Mouse (Mus musculus) forebrain, embryonic 13.5 days (tissue): ENCODE results near the gene Ssx2ip. TPM values are rescaled to one million over a fixed set of nuclear protein-coding genes. Genes with fewer than 3 reads are reported as not detected.
A peak's percentile ranks its signal among the peaks of the same experiment; 100 is the strongest.

ENCODE experiments used
- ATAC-seq: fragments of 200-750 bp; cut with Nextera tagmentation; 2 replicates; pipeline ENCODE4 v1.8.0; 2017
- H3K27ac ChIP-seq: fragments of 300-500 bp; sonication (generic); 2 replicates; pipeline ENCODE4 v1.5.1; 2015; ENCODE audit warnings: inconsistent platforms, mild to moderate bottlenecking, moderate library complexity
- H3K27me3 ChIP-seq: fragments of 300-500 bp; sonication (generic); 2 replicates; pipeline ENCODE4 v1.6.1; 2015; ENCODE audit warnings: mild to moderate bottlenecking, inconsistent platforms
- H3K36me3 ChIP-seq: fragments of 300-500 bp; sonication (generic); 2 replicates; pipeline ENCODE4 v1.6.1; 2015; ENCODE audit warnings: mild to moderate bottlenecking, inconsistent platforms; ENCODE audit not compliant: poor library complexity, severe bottlenecking
- H3K4me1 ChIP-seq: fragments of 300-500 bp; sonication (generic); 2 replicates; pipeline ENCODE4 v1.6.1; 2015; ENCODE audit warnings: inconsistent platforms
- H3K4me2 ChIP-seq: fragments of 300-500 bp; sonication (generic); 2 replicates; pipeline ENCODE4 v1.6.1; 2015; ENCODE audit warnings: inconsistent platforms, mild to moderate bottlenecking, moderate library complexity
- H3K4me3 ChIP-seq: fragments of 300-500 bp; sonication (generic); 2 replicates; pipeline ENCODE4 v1.5.1; 2015; ENCODE audit warnings: mild to moderate bottlenecking, inconsistent platforms
- H3K9ac ChIP-seq: fragments of 300-500 bp; sonication (generic); 2 replicates; pipeline ENCODE4 v1.6.1; 2015; ENCODE audit warnings: mild to moderate bottlenecking, inconsistent platforms
- H3K9me3 ChIP-seq: fragments of 300-500 bp; sonication (generic); replicated peaks from 2 replicates; pipeline ENCODE4 v1.6.1; 2016; ENCODE audit warnings: inconsistent platforms
- WGBS: fragments of 180-500 bp; shearing (Covaris S2); methylation state at CpG from one replicate; pipeline ENCODE4 v1.1.7; 2015; 5-methylcytosine and 5-hydroxymethylcytosine counted together
- polyA plus RNA-seq: library from polyadenylated mRNA; unstranded; fragments of >200 nt; fragmentation: Nextera tagmentation; extraction: Ambion mirVana; gene quantifications from 2 replicates; pipeline ENCODE4 v1.2.1, GENCODE M21; 2015

Gene Ssx2ip
- polyA plus RNA-seq, 1 experiment from 2014 or later: 22.8 TPM

DNA sequence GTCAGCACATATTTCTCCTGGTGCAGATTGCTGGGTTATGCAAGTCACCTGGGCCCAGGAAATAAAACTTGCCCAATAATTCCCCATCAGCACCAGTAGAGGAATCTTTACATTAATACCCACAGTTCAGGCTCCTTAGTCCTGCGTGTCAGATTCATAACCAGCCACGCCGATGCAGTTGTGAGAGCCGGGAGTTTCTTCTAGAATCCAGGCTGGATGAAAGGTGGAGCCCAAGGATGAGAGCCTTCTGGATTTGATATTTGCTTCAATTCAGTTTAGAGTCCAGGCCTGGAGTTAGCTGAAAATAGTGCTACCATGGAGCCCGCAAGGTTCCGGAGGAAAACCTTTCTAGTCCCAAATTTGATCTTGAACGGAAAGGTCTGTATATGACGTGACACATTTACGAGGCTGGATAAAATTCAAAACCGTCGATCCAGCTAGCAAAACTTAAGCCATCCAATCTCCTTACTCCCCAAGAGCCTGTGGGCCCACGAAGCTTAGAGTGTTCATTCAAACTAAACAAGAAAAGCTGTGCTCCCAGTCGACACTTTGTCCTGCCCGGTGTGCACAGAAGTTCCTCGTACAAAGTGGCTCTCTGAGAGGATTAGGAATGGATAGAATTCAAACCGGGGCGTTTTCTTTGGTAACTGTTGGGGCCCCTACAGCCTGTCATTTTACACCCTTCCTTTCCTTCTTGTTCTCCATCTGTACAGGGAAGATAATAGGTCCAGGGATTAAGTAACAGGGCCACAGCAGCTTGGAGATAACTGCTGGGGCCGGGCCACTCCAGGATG is 968 bp downstream of the Ssx2ip start:
- Histone ChIP-seq H3K4me3 (peak overlapping the region; percentile 94), H3K4me2 (peak overlapping the region; percentile 86), H3K4me1 (peaks cover 32% of the 10 kb centered on the region), H3K9ac (peak overlapping the region; percentile 94), H3K27ac (peak overlapping the region; percentile 81; the same call in 1 of the 2 replicates), H3K27me3 (no peaks in the 10 kb centered on the region), H3K36me3 (peaks cover 4% of the 10 kb centered on the region; the same call in 1 of the 2 replicates), H3K9me3 (peaks cover 5% of the 10 kb centered on the region; the same call in 1 of the 2 replicates)
- WGBS: 5% methylated on average over 18 of the region's 18 CpGs
- ATAC-seq: no peak

DNA sequence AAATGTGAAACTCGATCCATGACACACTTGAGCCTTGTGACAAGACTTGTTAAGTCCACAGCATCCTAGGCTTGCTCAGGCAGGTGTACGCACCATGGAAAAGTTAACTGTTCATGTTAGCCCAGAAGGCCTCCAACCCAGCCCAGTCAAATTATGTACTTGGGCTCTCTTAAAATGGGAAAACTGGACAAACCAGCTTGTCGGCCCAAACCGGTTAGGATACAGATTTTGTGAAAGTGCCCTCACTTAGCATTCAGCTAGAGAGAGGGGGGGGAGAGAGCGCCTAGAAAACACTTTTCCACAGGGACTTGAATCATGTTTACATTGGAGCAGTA is 1.5 kb downstream of the Ssx2ip start:
- no peak for ATAC-seq
- peak overlapping the region; percentile 94 for H3K4me3 ChIP-seq
- H3K27ac ChIP-seq: no peak overlapping the region
- peak overlapping the region; percentile 86 for H3K4me2 ChIP-seq
- H3K27me3 ChIP-seq: no peaks in the 10 kb centered on the region
- 23% methylated on average over 5 of the region's 5 CpGs for WGBS
- H3K4me1 ChIP-seq: peaks cover 35% of the 10 kb centered on the region
- peak overlapping the region; percentile 94 for H3K9ac ChIP-seq
- peaks cover 4% of the 10 kb centered on the region; the same call in 1 of the 2 replicates for H3K36me3 ChIP-seq
- H3K9me3 ChIP-seq: peaks cover 5% of the 10 kb centered on the region; the same call in 1 of the 2 replicates

DNA sequence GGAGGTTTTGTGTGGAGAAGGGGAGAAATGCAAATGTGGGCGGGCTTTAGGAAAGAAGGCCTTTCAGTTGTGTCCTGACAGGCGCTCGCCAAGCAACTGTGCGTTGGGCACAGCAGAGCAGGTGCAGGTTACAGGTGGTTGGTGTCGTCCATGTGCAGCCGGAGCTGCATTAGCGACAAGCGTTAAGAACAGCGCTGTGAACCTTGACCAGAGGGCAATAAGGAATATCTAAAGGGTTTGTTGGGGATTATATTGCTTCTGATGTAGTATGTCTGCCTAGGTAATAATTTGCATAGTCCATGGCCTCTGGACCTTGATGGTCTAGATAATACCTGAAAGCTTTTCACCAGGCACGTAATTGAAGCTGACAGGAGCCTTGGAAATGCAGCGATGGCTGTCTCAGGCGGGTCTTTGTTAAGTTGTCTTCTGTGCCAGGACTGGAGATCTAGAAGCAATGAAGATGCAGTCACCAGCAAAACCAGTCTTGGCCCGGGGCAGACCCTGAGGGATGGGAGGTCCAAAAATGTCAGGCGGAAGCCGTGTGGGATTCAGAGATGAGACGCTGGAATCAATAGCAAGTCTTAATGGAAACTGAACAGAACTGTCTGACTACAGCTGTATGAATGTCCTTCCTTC is 2.8 kb downstream of the Ssx2ip start:
- WGBS: 87% methylated on average over 16 of the region's 16 CpGs

DNA sequence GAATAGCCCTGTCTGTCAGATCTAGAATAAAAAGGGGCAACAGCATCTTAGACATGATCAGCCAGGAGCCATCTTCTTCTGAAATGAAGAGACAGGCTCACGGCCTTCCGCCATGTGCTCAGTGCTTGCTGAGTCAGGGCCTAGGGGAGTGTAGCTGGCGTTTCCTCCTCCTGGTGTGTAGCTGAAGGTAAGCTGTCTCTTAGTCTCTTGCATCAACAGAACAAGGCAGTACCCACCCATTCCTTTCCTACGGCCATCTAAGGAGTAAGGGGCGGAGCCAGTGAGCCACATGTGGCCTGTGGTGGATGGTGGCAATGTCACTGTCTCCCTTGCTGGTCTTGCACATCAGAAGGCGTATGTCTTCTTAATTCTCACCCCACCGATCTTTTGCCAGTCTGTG is 5.7 kb downstream of the Ssx2ip start:
- no peak overlapping the region for H3K27ac ChIP-seq
- WGBS: 89% methylated on average over 7 of the region's 7 CpGs
- H3K27me3 ChIP-seq: no peaks in the 10 kb centered on the region

More for the DNA sequence above, 2.8 kb downstream of the Ssx2ip start:
- Histone ChIP-seq H3K27me3 (no peaks in the 10 kb centered on the region), H3K4me1 (peaks cover 46% of the 10 kb centered on the region), H3K4me3 (no peak overlapping the region), H3K9ac (0 out of 2 replicates have a peak overlapping the region, but pooled peaks have one; percentile 32), H3K36me3 (peaks cover 4% of the 10 kb centered on the region; the same call in 1 of the 2 replicates), H3K4me2 (peak overlapping the region; percentile 86), H3K9me3 (peaks cover 4% of the 10 kb centered on the region; the same call in 1 of the 2 replicates), H3K27ac (no peak overlapping the region)
- no peak for ATAC-seq

DNA sequence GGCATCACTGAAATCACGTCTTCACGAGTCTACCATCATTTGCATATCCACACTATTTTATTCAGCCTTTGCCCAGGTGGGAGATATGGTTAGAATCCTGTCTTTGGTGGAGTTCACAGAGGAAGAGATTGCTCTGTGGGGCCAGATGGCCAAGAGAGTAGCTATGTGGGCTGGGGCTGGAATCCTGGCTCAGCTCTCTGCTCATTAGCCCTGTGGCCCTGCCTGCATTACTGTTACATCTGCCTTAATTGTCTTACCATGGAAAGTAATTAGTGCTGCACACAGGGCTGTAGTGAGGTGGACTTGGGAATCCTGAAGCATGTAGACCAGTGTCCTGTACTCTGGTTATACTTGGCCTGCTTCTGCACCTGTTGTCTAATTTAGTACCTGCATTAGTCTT is 7.6 kb downstream of the Ssx2ip start:
- Histone ChIP-seq H3K4me1 (peaks cover 26% of the 10 kb centered on the region), H3K36me3 (peaks cover 10% of the 10 kb centered on the region), H3K9ac (no peak overlapping the region), H3K9me3 (no peaks in the 10 kb centered on the region), H3K4me2 (no peak overlapping the region), H3K27me3 (no peaks in the 10 kb centered on the region), H3K27ac (peak overlapping the region; percentile 54), H3K4me3 (no peak overlapping the region)
- WGBS: 76% methylated on average over 2 of the region's 2 CpGs
- peak; percentile 68; the same call in 1 of the 2 replicates for ATAC-seq

More for the DNA sequence above, 5.7 kb downstream of the Ssx2ip start:
- peaks cover 4% of the 10 kb centered on the region; the same call in 1 of the 2 replicates for H3K36me3 ChIP-seq
- H3K9me3 ChIP-seq: no peaks in the 10 kb centered on the region
- H3K4me3 ChIP-seq: no peak overlapping the region
- ATAC-seq: no peak
- H3K4me1 ChIP-seq: peaks cover 45% of the 10 kb centered on the region
- no peak overlapping the region for H3K4me2 ChIP-seq
- no peak overlapping the region for H3K9ac ChIP-seq

DNA sequence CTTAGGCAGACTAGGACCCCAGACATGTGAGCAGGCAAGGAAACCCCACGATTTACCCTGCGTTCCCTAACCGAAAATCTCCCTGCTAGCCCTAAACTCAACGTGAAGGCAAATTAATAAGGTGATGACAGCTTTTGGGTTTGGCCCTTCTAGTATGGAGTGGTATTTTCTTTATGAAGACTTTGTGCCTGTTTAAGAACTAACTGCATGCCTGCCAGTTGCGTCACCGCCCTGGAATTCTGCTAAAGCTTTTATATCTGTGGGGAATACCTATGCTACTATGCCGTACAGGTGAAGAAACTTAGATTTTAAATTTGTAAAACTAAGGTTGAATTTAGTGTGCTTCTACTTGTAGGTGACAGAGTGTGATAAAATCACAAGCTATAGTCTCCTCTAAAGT is 8.0 kb downstream of the Ssx2ip start:
- H3K4me1 ChIP-seq: peaks cover 21% of the 10 kb centered on the region
- H3K4me3 ChIP-seq: no peak overlapping the region
- no peak overlapping the region for H3K27ac ChIP-seq
- no peak for ATAC-seq
- no peaks in the 10 kb centered on the region for H3K27me3 ChIP-seq
- peaks cover 15% of the 10 kb centered on the region for H3K36me3 ChIP-seq
- WGBS: 94% methylated on average over 7 of the region's 7 CpGs
- no peak overlapping the region for H3K4me2 ChIP-seq
- H3K9me3 ChIP-seq: no peaks in the 10 kb centered on the region
- H3K9ac ChIP-seq: no peak overlapping the region

DNA sequence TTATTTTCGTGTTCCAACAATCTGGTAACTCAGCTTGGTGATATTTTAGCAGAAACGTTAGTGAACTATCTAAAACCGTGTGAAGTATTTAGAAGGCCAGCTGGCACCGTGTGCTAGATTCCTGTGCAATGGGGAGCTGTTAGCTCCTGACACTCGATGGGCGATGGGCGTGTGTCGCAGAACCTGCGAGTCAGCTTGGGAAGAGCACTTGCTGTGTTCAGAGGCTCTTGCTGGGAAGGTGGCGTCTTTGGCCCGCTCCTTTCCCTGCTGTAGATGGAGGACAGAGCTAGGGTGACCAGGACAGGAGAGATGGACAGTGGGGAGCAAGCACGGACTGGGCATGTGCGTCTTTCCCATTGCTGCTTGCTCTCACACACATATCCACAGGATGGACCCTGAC is 8.6 kb downstream of the Ssx2ip start:
- no peak overlapping the region for H3K27ac ChIP-seq
- 89% methylated on average over 13 of the region's 13 CpGs for WGBS
- ATAC-seq: no peak

DNA sequence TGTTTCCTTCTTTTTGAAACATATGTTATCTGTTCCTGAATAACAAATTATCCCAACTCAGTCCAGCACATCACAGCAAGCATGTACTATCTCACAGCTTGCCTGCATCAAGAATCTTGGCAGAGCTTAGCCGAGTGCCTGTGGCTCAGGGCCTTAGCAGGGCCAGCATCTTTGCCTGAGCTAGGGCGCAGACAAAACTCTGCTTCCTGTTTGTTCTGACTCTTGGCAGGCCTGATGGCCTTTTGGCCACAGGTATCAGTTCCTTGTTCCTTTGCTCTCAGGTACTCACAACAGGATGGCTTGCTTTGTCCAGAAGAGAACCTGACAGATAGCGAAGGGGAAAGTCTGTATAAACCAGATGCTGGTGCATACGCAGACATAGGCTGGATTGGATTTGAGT is 9.6 kb downstream of the Ssx2ip start:
- no peak overlapping the region; the same call in 1 of the 2 replicates for H3K9ac ChIP-seq
- no peaks in the 10 kb centered on the region for H3K27me3 ChIP-seq
- no peak overlapping the region for H3K4me3 ChIP-seq
- peaks cover 17% of the 10 kb centered on the region for H3K36me3 ChIP-seq
- no peaks in the 10 kb centered on the region for H3K9me3 ChIP-seq
- H3K4me2 ChIP-seq: no peak overlapping the region
- peaks cover 18% of the 10 kb centered on the region for H3K4me1 ChIP-seq
- WGBS: 89% methylated on average over 4 of the region's 4 CpGs
- ATAC-seq: no peak
- H3K27ac ChIP-seq: no peak overlapping the region; the same call in 1 of the 2 replicates

More for the DNA sequence above, 8.6 kb downstream of the Ssx2ip start:
- H3K4me2 ChIP-seq: no peak overlapping the region
- no peak overlapping the region for H3K9ac ChIP-seq
- H3K4me1 ChIP-seq: peaks cover 18% of the 10 kb centered on the region
- no peaks in the 10 kb centered on the region for H3K9me3 ChIP-seq
- no peak overlapping the region for H3K4me3 ChIP-seq
- H3K27me3 ChIP-seq: no peaks in the 10 kb centered on the region
- peaks cover 18% of the 10 kb centered on the region for H3K36me3 ChIP-seq

DNA sequence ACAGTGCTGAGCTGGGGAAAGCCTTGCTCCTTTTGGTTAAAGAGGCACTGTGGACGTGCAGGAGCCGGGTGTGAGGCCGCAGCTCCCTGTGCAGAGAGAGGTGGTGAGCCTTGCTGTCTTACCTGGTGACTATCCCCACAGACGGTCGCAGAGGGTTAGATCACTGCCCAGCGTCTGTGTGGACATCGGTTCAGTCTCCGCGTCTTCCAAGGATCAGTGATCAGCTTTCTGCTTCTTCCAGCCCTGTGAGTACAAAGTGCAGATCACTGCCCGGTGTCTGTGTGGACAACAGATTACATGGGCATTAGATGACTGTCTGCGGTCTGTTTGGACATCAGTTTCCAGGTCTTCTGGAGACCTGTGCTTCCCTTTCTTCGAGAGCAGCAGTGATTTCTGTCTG is 10.1 kb downstream of the Ssx2ip start:
- WGBS: 92% methylated on average over 12 of the region's 12 CpGs
- Histone ChIP-seq H3K27ac (no peak overlapping the region; the same call in 1 of the 2 replicates), H3K27me3 (no peaks in the 10 kb centered on the region), H3K9ac (no peak overlapping the region), H3K9me3 (no peaks in the 10 kb centered on the region), H3K36me3 (peaks cover 23% of the 10 kb centered on the region), H3K4me1 (peaks cover 18% of the 10 kb centered on the region), H3K4me2 (no peak overlapping the region), H3K4me3 (no peak overlapping the region)
- no peak for ATAC-seq

DNA sequence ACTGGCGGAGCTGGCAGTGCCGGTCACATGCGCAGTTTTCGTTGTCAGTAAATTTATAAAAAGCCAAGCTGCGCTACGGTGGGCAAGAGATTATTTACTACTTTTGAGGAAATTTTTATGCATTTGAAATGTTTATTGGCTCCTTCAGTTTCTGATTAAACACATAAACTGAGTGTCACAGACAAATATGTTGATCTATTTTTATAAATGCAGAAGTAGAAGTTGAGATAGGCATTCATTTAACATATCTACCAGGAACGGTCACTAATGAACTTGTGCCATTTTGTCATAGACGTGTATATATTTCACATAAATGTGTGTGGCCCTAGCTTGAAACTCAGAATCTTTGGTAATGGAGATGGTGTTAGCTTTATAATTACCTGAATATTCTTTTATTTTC is 13.4 kb downstream of the Ssx2ip start:
- H3K4me2 ChIP-seq: no peak overlapping the region
- WGBS: 96% methylated on average over 8 of the region's 8 CpGs
- H3K27ac ChIP-seq: no peak overlapping the region
- H3K27me3 ChIP-seq: no peaks in the 10 kb centered on the region
- no peak for ATAC-seq
- H3K4me3 ChIP-seq: no peak overlapping the region
- no peaks in the 10 kb centered on the region for H3K9me3 ChIP-seq
- H3K4me1 ChIP-seq: no peaks in the 10 kb centered on the region
- H3K36me3 ChIP-seq: peaks cover 50% of the 10 kb centered on the region
- H3K9ac ChIP-seq: no peak overlapping the region

DNA sequence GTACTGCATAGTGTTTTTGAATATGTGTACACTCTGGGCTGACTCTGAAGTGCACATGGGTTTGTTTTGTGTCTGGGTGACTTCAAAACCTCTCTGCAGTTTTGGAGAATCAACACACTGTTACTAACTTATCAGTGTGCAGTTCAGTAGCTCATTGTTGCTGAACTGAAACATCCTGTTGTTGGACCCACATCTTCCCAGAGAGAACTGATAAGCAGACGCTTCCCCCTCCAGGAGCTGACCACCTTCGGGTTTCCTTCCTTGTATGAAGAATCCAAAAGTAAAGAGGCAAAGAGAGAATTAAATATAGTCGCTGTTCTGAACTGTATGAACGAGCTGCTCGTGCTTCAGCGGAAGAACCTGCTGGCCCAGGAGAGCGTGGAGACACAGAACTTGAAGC is 14.5 kb downstream of the Ssx2ip start:
- Histone ChIP-seq H3K4me3 (no peak overlapping the region), H3K4me1 (no peaks in the 10 kb centered on the region), H3K9me3 (no peaks in the 10 kb centered on the region), H3K27me3 (no peaks in the 10 kb centered on the region), H3K9ac (no peak overlapping the region), H3K36me3 (peaks cover 59% of the 10 kb centered on the region), H3K27ac (no peak overlapping the region), H3K4me2 (no peak overlapping the region)
- WGBS: 93% methylated on average over 7 of the region's 7 CpGs
- no peak for ATAC-seq

DNA sequence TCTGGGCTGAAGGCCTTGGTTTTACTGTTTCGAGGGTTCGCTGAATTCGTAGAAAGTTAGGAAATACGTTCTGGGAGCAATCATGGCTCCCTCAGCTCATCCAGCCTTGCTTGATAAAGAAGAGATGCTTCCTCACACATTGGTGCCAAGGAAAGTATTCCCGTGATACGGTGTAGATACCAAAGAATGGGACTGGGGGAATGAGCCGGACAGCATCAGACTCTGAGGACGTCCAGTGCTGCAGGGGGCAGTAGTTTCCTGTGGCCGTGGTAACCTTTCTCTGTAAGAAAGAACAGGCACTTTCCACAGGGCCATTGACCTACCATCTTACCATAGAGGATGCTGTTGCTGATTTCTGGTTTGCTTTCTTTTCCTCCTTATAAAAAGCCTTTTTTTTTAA is 15.1 kb downstream of the Ssx2ip start:
- H3K9me3 ChIP-seq: no peaks in the 10 kb centered on the region
- peaks cover 59% of the 10 kb centered on the region for H3K36me3 ChIP-seq
- H3K9ac ChIP-seq: no peak overlapping the region
- H3K4me3 ChIP-seq: no peak overlapping the region
- H3K4me2 ChIP-seq: no peak overlapping the region
- H3K4me1 ChIP-seq: peaks cover 4% of the 10 kb centered on the region
- 90% methylated on average over 9 of the region's 9 CpGs for WGBS
- H3K27me3 ChIP-seq: no peaks in the 10 kb centered on the region
- 0 out of 2 replicates have a peak overlapping the region, but pooled peaks have one; percentile 44 for H3K27ac ChIP-seq
- ATAC-seq: no peak
